Mouse (Mus musculus) liver, adult 2 months (tissue): Measurements from ENCODE around the gene Plppr1.

ENCODE experiments used
- CTCF ChIP-seq: fragments of 200-500 bp; IDR thresholded peaks from 2 replicates; pipeline ENCODE4 v1.5.1; 2011; ENCODE audit warnings: low read depth, low read length, control low read depth
- POLR2A ChIP-seq: fragments of 200-500 bp; IDR thresholded peaks from 2 replicates; pipeline ENCODE4 v1.6.1; 2011; ENCODE audit warnings: low read length, control low read depth; ENCODE audit not compliant: insufficient read depth; ENCODE audit errors: extremely low read depth

DNA sequence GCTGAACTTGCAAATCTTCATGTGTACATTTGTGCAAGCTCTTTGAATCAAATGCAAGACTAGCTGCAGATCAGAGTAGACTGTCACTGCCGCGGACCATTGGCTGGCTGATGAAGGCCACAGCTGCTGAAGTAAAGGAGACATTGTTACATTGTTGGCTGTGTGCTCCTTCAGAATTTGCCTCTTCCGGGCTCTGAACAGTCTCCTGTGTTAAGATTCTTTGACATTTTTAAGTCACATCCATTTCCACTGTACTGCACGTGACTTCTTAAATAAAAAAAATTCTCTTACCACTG is 227.1 kb downstream of the Plppr1 start:
- TF ChIP-seq POLR2A, result no peak
- TF ChIP-seq CTCF, result no peak
